Mouse (Mus musculus) intestine, embryonic 14.5 days (tissue): Measurements from ENCODE around the gene 1600014C23Rik. TPM values are rescaled to one million over a fixed set of nuclear protein-coding genes. Genes with fewer than 3 reads are reported as not detected.

Experiments
- ATAC-seq: fragments of 200-750 bp; cut with Nextera tagmentation; replicated peaks from 2 replicates; pipeline ENCODE4 v1.8.0; 2017; ENCODE audit warnings: low read depth, moderate number of reproducible peaks, moderate TSS enrichment, moderate library complexity; ENCODE audit not compliant: low FRiP score, low TSS enrichment
- DNase-seq: peaks from one replicate; pipeline ENCODE4 v3.0.0-alpha.2; 2018; ENCODE audit warnings: low spot score
- H3K27ac ChIP-seq: fragments of 300-500 bp; sonication (generic); 2 replicates; pipeline ENCODE4 v1.5.1; 2014; ENCODE audit warnings: low read depth, mild to moderate bottlenecking, control low read depth
- H3K27me3 ChIP-seq: fragments of 300-500 bp; sonication (generic); replicated peaks from 2 replicates; pipeline ENCODE4 v1.6.1; 2014; ENCODE audit warnings: low read length, control low read depth; ENCODE audit not compliant: control insufficient read depth, insufficient read depth
- H3K36me3 ChIP-seq: fragments of 300-500 bp; sonication (generic); 2 replicates; pipeline ENCODE4 v1.6.1; 2014; ENCODE audit warnings: low read length, control low read depth; ENCODE audit not compliant: control insufficient read depth, insufficient read depth
- H3K4me1 ChIP-seq: fragments of 300-500 bp; sonication (generic); replicated peaks from 2 replicates; pipeline ENCODE4 v1.6.1; 2014; ENCODE audit warnings: low read length, control low read depth, mixed read lengths; ENCODE audit not compliant: control insufficient read depth, insufficient read depth
- H3K4me2 ChIP-seq: fragments of 300-500 bp; sonication (generic); 2 replicates; pipeline ENCODE4 v1.6.1; 2014; ENCODE audit warnings: low read length
- H3K4me3 ChIP-seq: fragments of 300-500 bp; sonication (generic); 2 replicates; pipeline ENCODE4 v1.5.1; 2014; ENCODE audit warnings: low read depth, low read length, control low read depth, mixed read lengths
- H3K9ac ChIP-seq: fragments of 300-500 bp; sonication (generic); 2 replicates; pipeline ENCODE4 v1.6.1; 2014; ENCODE audit warnings: mild to moderate bottlenecking, low read length
- H3K9me3 ChIP-seq: fragments of 300-500 bp; sonication (generic); 2 replicates; pipeline ENCODE4 v1.6.1; 2016; ENCODE audit warnings: low read length, control low read depth; ENCODE audit not compliant: control insufficient read depth
- WGBS: fragments of 180-500 bp; shearing (Covaris S2); extraction: QIAGEN DNeasy Blood & Tissue Kit; methylation state at CpG from one replicate; pipeline ENCODE4 v1.1.7; 2014; 5-methylcytosine and 5-hydroxymethylcytosine counted together
- polyA plus RNA-seq: library from polyadenylated mRNA; unstranded; fragments of >200 nt; fragmentation: Nextera tagmentation; extraction: Ambion mirVana; gene quantifications from 2 replicates; pipeline ENCODE4 v1.2.1, GENCODE M21; 2014

1600014C23Rik gene
- polyA plus RNA-seq, 1 experiment from 2014 or later = not detected

- H3K9me3 ChIP-seq = no peaks in the 10 kb centered on the region
Observed at GRCm38 (mm10) chr17:45696981-45697380, 36.7 kb downstream of the 1600014C23Rik start.

GRCm38 (mm10) chr17:45695227-45696120 lies 38.2 kb downstream of the 1600014C23Rik start:
- H3K36me3 ChIP-seq = peaks cover 12% of the 10 kb centered on the region
- 70% methylated on average over 21 of the region's 23 CpGs for WGBS
- no peak for DNase-seq
- no peak for ATAC-seq
- no peak overlapping the region for H3K27ac ChIP-seq
- no peaks in the 10 kb centered on the region for H3K9me3 ChIP-seq
- no peak overlapping the region for H3K4me3 ChIP-seq
- no peaks in the 10 kb centered on the region for H3K27me3 ChIP-seq
- H3K4me1 ChIP-seq = peaks cover 11% of the 10 kb centered on the region; the same call in 1 of the 2 replicates
- H3K9ac ChIP-seq = no peak overlapping the region
- no peak overlapping the region for H3K4me2 ChIP-seq

More at GRCm38 (mm10) chr17:45696981-45697380, 36.7 kb downstream of the 1600014C23Rik start:
- Histone ChIP-seq H3K9ac (no peak overlapping the region), H3K4me1 (peaks cover 11% of the 10 kb centered on the region; the same call in 1 of the 2 replicates), H3K27ac (no peak overlapping the region), H3K4me3 (no peak overlapping the region), H3K27me3 (no peaks in the 10 kb centered on the region), H3K4me2 (no peak overlapping the region), H3K36me3 (peaks cover 12% of the 10 kb centered on the region)
- WGBS = 90% methylated on average over 9 of the region's 9 CpGs
- no peak for DNase-seq
- ATAC-seq = no peak

- Histone ChIP-seq H3K36me3 (peaks cover 12% of the 10 kb centered on the region), H3K9me3 (no peaks in the 10 kb centered on the region), H3K27me3 (no peaks in the 10 kb centered on the region), H3K9ac (no peak overlapping the region), H3K27ac (no peak overlapping the region), H3K4me1 (peaks cover 11% of the 10 kb centered on the region; the same call in 1 of the 2 replicates), H3K4me3 (no peak overlapping the region), H3K4me2 (no peak overlapping the region)
- 57% methylated on average over 18 of the region's 18 CpGs for WGBS
- DNase-seq = no peak
- ATAC-seq = no peak
Observed at GRCm38 (mm10) chr17:45693812-45694565, 39.7 kb downstream of the 1600014C23Rik start.

GRCm38 (mm10) chr17:45692159-45692558 lies 41.5 kb downstream of the 1600014C23Rik start:
- no peak overlapping the region for H3K4me2 ChIP-seq
- no peaks in the 10 kb centered on the region for H3K9me3 ChIP-seq
- H3K4me3 ChIP-seq = no peak overlapping the region
- 58% methylated on average over 5 of the region's 5 CpGs for WGBS
- H3K27ac ChIP-seq = no peak overlapping the region
- peaks cover 17% of the 10 kb centered on the region for H3K4me1 ChIP-seq
- H3K36me3 ChIP-seq = no peaks in the 10 kb centered on the region
- no peak for ATAC-seq
- no peak overlapping the region for H3K9ac ChIP-seq
- H3K27me3 ChIP-seq = no peaks in the 10 kb centered on the region
- no peak for DNase-seq

GRCm38 (mm10) chr17:45690044-45690443 lies 43.6 kb downstream of the 1600014C23Rik start:
- 84% methylated on average over 4 of the region's 4 CpGs for WGBS
- no peak for ATAC-seq
- H3K4me3 ChIP-seq = no peak overlapping the region

GRCm38 (mm10) chr17:45689120-45689519 lies 44.5 kb downstream of the 1600014C23Rik start:
- no peaks in the 10 kb centered on the region for H3K36me3 ChIP-seq
- no peak overlapping the region for H3K4me2 ChIP-seq
- no peak overlapping the region for H3K27ac ChIP-seq
- H3K4me1 ChIP-seq = peaks cover 16% of the 10 kb centered on the region
- H3K9me3 ChIP-seq = no peaks in the 10 kb centered on the region
- ATAC-seq = no peak
- DNase-seq = no peak
- WGBS = 69% methylated on average over 9 of the region's 9 CpGs
- no peak overlapping the region for H3K9ac ChIP-seq
- no peaks in the 10 kb centered on the region for H3K27me3 ChIP-seq
- H3K4me3 ChIP-seq = no peak overlapping the region

More at GRCm38 (mm10) chr17:45690044-45690443, 43.6 kb downstream of the 1600014C23Rik start:
- Histone ChIP-seq H3K9ac (no peak overlapping the region), H3K4me2 (no peak overlapping the region), H3K9me3 (no peaks in the 10 kb centered on the region), H3K27me3 (no peaks in the 10 kb centered on the region), H3K4me1 (peaks cover 21% of the 10 kb centered on the region), H3K27ac (no peak overlapping the region), H3K36me3 (no peaks in the 10 kb centered on the region)
- no peak for DNase-seq

GRCm38 (mm10) chr17:45686716-45687115 lies 46.9 kb downstream of the 1600014C23Rik start, which contains the start of gene Tmem63b:
Gene Tmem63b (minus strand): TSS chr17:45686905.
- 5% methylated on average over 12 of the region's 12 CpGs for WGBS
- ATAC-seq (0 out of 2 replicates have a peak, but pooled peaks have one; percentile 2), DNase-seq (no peak)
- no peaks in the 10 kb centered on the region for H3K9me3 ChIP-seq
- H3K4me2 ChIP-seq = peak within 1 kb of the TSS; percentile 65
- peak within 1 kb of the TSS; percentile 92 for H3K4me3 ChIP-seq
- peak within 1 kb of the TSS; percentile 79 for H3K27ac ChIP-seq
- H3K36me3 ChIP-seq = no peaks in the 10 kb centered on the region
- no peaks in the 10 kb centered on the region for H3K27me3 ChIP-seq
- peak within 1 kb of the TSS; percentile 69 for H3K9ac ChIP-seq
- H3K4me1 ChIP-seq = peaks cover 11% of the 10 kb centered on the region

GRCm38 (mm10) chr17:45686093-45686619 lies 47.5 kb downstream of the 1600014C23Rik start, which contains the start of gene Mrpl14:
Gene Mrpl14 (plus strand): TSS chr17:45686322.
- Histone ChIP-seq H3K4me3 (peak within 1 kb of the TSS; percentile 92), H3K4me2 (peak within 1 kb of the TSS; percentile 65), H3K27me3 (no peaks in the 10 kb centered on the region), H3K9ac (peak within 1 kb of the TSS; percentile 69), H3K4me1 (peaks cover 11% of the 10 kb centered on the region), H3K36me3 (no peaks in the 10 kb centered on the region), H3K9me3 (no peaks in the 10 kb centered on the region), H3K27ac (peak within 1 kb of the TSS; percentile 79)
- under 1% methylated on average over 33 of the region's 50 CpGs for WGBS
- peak; percentile 90 for ATAC-seq
- DNase-seq = peak; percentile 95
